Mouse (Mus musculus): ENCODE measurements around the gene Gm10057.
"Not testable (repeated sequence)": the region's sequence is repeated elsewhere in the genome, so short reads cannot be mapped to it uniquely, and the experiment has no call there.

Gene Gm10057

GRCm38 (mm10) chrX:154054939-154055338 is at the start of gene Gm10057:
Gene Gm10057, minus strand, starts transcription at chrX:154055039.
- not testable (repeated sequence) for DNase-seq

- DNase-seq = not testable (repeated sequence)
These were observed 21.1 kb downstream of the Gm10057 start, which contains the start of gene 4921511M17Rik for GRCm38 (mm10) chrX:154033727-154034126. Gene 4921511M17Rik, minus strand, starts transcription at chrX:154033827.

GRCm38 (mm10) chrX:154012540-154012939 is 42.3 kb downstream of the Gm10057 start, which contains the start of gene Samt1:
Gene Samt1, minus strand, starts transcription at chrX:154012640.
- not testable (repeated sequence) for DNase-seq
